Mouse (Mus musculus) embryo, embryonic 11.5 days (tissue): ENCODE results near the gene Fbxo34.
"Not testable (repeated sequence)": the region's sequence is repeated elsewhere in the genome, so short reads cannot be mapped to it uniquely, and the experiment has no call there.

ENCODE experiments used
- DNase-seq: peaks from one replicate; pipeline ENCODE4 v3.0.0-alpha.2; 2012; ENCODE audit warnings: low read depth, low spot score

Gene Fbxo34

DNA sequence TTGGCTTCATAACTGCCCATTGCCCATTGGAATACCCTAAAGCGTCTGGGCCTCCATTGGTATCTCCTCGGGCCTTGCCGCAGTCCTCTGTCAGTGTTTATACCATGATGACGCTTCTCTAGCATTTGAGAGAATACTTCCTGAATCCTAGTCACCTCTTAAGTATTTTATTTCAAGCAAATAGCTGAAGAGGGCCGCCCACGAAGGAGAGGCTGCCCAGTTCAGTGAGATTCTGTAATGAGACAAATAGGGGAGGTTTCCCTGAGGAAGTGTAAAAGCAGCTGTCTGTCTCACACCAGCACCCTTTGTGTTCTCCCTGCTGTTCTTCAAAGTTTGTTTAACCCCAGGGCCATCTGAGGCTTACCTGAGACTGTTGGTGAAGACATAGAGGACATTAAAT, 66.5 kb downstream of the Fbxo34 start:
- DNase-seq = no peak

DNA sequence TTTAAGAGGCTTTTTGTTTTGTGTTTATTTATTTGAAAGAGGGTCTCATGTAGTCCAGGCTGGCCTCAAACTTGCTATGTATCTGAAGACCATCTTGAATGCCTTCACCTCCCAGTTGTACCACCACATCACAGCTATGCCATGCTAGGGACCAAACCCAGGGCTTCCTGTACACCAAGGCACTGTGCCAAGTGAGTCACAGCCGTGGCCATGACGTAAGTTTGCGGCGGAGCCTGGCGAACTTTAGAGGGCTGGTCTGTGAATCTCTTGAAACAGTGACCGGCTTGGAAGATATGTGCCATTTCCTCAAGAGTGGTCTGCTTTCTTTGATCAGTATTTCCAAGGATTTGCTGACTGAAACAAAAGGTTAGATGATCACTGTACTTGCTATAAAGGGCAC, 68.4 kb downstream of the Fbxo34 start:
- DNase-seq = no peak

DNA sequence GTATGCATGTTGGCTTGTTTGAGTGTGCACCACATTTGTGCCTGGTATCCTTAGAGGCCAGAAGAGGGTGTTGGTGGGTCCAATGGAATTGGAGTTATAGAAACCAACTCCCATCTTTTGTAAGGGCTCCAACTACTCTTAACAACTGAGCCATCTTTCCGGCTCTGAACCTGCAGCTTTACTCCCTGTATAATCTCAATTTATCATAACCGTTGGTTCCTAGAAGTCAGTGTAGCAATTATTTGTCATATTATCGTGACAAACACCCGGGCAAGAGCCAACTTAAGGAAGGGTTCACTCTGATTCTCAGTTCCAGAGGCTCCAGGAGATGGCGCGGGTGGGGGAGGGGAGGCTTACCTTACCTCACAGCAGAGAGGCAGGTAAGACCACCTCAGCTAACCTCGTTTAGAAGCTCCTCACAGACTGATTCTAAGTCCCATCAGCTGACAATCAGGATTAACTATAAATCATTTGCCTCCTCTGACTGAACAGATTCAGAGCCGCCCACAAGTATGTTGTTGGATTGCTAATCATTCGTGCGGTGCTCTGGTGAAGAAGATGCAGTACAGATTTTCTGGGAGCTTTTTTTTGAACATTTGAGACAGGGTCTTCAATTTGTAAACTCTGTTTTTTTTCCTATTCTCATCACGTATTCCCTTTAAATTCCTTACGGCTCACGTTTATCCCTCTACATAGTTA, 70.7 kb downstream of the Fbxo34 start:
- no peak for DNase-seq

DNA sequence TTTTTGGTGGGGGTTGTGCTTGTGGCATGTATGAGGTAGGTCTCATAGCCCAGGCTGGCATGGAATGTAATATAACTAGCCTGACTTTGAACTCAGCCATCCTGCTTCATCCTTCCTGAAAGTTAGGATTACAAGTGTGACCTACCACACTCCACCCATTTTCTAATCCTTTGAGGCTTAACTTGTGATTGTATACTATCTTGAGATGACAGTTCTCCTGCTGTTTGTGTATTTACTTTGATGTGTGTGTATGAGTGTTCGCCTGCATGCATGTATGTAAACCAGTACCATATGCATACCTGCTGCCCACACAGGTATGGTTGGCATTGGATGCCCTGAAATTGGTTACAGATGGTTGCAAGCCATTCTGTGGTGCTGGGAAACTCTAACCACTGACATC, 71.4 kb downstream of the Fbxo34 start:
- DNase-seq = no peak

DNA sequence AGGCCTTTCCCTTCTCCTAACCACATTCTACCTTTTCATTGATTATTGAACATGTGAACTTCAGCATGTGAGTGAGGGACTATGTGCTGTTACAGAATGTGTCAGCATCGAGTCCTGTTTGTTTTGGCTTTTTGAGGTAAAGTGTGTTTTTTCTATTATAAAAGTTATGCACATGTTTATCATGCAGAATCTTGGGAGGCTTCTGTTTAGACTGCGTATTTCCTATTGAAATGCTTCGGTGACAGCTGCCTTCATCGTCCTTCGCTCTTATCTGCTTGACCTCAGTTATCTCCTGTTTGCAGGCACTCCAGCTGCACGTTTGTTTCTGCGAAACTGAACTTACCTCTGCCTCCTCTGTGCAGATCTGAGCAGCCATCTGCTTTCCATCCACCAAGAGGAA, 72.1 kb downstream of the Fbxo34 start:
- DNase-seq = no peak

DNA sequence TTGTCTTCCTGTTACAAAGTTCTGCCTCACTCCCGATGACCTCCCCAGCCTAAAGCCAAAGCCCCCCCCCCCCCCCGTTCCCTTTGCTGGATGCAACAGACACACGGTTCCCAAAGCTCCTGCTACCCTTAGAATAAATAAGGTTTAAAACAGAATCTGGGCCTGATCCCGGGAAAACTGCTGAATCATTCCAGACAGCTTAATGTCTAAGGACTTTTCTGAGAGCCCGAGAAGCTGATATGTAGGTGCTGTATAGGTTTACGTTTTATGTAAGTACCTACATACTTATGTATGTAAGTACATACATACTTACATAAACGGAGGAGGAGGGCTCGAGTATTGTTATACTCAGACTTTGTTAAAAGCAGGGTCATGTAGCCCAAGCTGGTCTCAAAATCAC, 75.2 kb downstream of the Fbxo34 start:
- DNase-seq = no peak

DNA sequence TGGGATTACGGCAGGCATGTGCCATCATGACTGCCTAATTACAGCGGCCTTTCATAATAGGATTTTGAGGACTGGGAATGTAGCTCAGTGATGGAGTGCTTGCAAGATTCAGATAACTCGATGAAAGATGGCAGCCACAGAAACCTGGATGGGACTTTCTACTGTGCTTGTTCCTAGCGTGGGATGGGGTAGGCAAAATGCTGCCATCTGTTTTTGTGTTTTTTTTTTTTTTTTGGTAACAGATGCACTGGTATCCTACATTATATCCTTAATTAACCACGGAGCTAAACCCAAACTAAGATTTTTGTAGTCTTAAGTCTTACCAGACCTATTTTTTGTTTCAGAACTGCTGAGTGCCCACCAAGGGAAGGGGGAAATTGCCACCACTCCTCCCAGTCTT, 75.6 kb downstream of the Fbxo34 start:
- no peak for DNase-seq

DNA sequence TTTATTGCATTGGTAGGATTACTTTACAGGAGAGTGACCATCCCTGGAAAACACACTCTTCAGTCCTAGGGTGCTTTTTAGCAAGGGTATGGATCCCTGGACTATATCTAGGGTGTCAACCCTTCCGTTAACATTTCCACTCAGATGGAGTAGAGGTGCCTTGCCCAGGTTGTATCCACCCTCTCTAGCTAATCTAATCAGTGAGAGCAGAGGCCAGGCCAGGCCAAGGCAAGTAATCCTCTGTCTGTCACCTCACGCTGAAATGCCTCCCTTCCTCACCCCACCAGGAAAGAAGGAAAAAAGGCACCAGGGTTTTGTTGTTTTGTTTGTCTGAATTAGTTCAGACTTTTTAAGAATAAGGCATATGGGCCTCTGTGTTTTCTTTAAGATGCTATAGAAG, 77.6 kb downstream of the Fbxo34 start:
- no peak for DNase-seq

DNA sequence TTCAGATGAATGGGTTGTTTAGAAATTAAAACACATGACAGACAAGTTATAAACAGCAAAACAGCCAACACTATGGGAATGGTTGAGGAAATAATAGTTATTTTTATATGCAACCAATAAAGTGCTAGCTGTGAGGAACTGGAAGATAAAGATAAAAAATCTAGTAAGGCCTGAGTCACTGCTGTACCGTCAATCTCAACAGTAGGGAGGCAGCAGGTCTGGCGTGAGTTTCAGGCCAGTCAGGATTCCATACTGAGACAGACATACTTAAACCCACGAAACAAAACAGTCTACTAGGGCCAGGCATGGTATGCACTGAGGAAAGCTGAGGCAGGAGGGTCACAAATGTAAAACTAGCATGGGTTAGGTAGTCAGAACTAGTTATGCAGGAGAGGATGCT, 78.1 kb downstream of the Fbxo34 start:
- no peak for DNase-seq

DNA sequence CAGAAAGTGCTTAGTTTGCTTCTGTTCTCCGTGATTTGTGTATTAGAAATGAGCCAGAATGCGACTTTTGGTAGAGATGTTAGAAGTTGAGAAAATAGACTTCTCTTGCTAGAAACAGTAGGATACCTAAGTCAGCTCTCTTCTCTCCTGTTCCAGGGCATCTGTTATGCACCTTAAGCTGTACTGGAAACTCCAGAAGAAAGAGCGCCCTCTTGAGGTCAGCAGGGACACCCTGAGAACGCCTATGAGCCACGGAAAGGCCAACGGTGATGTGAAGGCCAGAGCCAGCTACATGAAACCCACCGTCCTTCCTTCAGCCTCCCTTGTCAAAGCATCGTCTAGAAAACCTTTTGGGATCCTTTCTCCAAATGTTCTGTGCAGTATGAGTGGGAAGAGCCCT, 78.8 kb downstream of the Fbxo34 start:
- peak; percentile 61 for DNase-seq

DNA sequence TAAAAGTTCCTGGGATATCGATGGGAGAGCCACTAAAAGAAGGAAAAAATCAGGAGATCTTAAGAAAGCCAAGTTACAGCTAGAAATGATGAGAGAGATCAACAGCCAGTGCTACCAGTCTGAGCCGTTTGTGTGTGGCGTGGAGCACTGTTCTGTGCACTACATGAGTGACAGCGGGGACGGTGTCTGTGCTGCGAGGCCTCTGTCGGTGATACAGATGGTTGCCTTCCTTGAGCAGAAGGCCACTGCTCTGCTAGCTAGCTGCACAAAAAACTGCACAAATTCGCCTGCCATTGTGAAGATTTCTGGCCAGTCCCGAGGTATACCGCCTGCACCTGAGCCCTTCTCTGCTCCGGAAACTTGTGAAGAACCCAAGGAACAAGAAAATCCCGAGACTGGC, 79.4 kb downstream of the Fbxo34 start:
- not testable (repeated sequence) for DNase-seq

DNA sequence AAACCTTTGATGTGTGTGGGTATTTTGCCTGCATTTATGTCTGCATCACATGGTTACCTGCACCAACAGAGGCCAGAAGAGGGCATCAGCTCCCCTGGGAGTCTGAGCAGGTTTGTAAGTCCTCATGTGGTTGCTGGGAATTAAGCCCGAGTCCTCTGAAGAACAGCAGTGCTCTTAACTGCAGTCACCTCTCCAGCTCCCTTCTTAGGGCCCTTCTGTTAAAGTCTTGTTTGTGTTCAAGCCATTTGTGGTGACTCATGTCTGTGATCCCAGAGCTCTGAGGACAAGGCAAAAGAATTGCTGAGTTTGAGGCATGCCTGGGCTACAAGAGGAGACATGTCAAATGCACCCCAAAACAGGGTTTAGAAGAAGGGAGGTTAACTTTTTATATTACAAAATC, 82.3 kb downstream of the Fbxo34 start:
- no peak for DNase-seq

DNA sequence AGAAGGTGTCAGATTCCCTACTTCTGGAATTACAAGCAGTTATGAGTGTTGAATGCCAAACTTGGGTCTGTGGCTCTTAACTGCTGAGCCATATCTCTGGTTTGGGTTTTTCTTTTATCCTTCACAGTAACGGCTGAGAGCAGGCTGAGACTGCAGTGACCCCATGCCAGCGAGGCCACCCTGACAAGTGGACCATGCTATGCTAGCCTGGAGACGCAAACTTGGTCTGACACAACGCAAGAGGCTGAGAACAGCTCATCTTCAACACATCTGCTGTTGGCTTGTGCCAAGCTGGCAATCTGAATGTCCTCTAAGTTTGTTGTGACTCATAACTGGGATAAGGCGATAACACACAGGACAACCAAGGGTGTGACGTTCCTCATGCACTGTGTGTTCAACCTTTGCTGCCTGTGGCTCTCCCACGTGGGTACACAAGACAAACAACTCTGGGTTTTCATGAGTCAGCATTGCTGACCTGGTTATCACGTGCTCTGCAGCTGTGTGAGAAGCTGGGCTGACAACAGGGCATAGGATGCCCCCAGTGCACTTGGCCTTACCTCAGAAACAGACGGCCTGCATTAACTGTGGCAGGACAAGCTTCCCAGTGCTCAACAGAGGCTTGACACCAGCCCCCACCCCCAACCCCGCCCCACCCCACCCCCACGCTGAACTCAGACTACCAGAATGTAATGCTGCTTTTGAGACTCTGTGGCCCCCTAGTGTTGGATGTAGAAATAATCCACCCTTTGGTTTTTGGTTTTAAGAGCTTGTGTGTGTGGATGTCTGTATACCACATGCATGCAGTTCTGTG, 83.3 kb downstream of the Fbxo34 start:
- DNase-seq = peak; percentile 29

DNA sequence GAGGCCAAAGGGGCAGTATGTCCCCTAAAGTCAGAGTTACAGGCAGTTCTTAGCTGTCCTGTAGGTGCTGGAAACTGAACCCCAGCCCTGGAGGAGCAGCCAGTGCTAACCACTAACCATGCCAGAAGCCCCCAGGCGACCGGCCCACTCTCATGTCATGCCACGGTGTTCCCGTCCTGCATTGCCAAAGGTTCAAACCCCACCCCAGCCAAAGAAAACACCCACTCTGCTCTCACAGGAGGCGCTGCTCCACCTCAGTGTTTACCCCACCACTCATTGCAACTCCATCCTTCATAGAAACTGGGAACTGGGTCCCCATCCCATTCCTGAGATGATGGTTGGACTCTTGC, 83.9 kb downstream of the Fbxo34 start:
- DNase-seq = no peak

DNA sequence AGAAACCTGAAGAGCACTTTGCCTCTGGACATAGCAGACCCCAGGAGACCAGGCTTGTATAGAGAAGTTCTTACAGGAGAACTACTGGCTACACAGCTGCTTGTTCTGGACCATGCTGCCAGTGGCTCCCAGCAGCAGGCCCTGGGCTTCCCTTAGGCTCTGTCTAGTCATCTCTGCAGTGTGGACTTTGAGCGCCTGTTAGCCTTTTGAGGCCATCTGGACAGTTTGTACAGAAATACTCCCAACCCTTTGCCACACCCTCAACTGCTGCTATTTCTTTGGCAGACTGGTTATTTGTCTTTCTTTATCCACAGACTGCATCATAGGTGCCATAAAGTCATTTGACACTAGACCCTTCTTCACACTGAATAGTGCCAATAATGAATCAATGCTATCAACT, 84.9 kb downstream of the Fbxo34 start:
- DNase-seq = no peak

DNA sequence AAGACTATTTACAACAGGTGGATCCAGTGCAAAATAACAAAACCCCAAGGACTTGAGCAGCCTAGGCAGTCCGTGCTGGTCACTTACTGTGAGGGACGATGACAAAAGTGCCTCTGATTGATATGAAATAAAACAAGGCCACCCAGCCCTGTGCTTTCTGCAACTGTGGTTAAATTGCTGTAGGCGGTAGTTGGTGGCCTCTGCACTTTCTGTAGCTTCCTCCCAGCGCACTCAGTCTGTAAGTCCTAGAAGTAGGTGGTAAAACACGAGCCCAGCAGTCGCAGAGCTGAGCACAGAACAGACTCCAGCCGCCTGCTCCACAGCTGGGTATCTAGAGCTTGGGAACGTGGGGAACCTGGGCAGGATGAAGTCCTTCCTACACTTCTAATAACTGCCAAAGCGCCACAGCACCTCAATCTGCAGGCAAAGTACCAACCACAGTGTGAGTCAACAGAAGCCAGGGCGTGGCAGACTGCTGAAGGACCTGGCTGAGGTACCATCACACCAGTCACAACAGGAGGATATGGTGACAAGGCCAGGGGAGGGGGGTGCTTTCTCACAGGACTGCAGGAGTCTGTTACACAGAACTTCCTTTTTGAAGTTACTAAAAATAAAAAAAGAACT, 91.2 kb downstream of the Fbxo34 start:
- no peak for DNase-seq

DNA sequence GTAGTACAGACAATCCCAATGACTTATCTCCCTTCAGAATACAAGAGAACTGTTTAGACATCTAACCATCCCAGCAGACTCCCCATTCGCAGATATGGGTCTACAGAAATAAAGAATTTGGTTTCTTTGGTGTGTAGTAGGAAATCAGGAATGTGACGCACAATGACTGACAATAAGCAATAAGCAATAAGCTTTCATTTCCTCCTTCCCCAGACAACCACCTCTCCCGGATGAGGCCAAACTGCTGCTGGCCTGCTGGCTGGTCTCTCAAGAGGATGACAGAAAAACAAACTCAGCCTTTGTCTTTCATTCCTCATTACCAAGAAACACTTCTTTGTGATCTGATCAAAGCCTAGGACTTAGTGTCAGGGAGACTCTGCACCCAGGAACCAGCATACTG, 92.1 kb downstream of the Fbxo34 start:
- no peak for DNase-seq

DNA sequence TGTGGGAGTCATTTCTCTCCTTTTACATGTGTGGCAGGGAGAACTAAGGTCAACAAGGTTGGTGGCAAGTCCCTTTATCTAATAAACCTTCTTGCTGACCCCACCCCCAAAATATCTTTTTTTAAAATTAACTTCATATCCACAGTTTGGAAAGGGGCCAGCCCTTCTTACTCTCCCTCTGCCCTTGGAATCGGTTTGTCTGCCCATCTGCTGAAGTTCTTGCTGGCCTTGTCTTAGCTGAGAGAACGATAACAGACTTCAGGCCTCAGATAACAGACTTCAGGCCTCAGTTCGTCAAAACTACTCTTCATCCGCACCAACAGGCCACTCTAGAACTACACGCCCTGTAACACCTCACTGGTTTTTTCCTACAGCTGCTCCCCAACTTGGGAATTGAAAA, 94.1 kb downstream of the Fbxo34 start:
- DNase-seq = no peak

DNA sequence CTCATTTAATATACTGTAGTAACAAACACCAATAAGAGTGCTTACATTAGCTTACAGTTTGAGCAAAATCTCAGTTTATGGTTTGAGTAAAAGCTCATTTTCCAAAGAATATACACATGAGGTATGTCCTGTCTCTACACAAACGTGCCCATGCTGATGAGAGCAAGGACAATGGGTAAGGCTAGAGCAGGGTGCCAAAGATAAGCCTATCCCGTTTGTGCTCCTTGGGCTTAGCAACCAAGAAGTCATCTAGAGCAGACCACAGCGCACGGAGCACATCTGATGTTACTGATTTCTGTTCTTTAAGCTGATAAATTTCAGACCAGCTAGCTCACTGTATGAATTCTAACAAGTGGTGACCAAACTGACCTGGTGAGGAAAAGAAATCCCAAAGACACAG, 94.7 kb downstream of the Fbxo34 start:
- no peak for DNase-seq

DNA sequence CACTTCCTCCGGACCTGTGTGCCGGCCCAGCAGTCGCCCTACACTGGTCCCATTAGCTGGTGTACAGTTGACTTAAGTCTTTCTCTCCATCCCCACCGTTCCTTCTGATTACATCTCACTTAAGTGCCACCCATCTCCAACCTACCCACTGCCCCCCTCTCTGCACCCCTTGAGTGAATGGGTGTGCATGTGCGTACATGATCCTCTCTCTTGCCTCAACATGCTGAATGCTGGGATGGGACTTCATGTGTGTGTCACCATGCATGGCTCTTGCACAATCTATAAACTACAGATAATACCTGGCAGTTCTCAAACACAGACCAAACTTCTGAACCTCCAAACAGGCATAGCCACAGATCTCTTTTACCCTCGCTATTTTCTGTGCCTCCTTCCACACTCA, 101.4 kb downstream of the Fbxo34 start:
- DNase-seq = no peak

DNA sequence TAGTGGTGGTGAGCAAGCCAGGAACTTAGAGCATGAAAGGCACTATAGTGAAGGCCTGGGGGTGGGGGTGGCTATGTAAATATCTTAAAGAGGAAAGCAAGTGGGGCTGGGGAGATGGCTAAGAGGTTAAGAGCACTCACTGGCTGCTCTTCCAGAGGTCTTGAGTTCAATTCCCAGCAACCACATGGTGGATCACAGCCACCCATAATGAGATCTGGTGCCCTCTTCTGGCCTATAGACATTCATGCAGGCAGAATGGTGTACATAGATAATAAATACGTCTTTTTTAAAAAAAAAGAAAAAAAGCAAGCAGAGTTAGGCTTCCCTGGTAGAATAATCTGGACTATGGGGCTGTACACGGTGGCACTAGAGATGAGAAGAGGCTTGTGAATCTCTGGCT, 103.2 kb downstream of the Fbxo34 start:
- DNase-seq = no peak

DNA sequence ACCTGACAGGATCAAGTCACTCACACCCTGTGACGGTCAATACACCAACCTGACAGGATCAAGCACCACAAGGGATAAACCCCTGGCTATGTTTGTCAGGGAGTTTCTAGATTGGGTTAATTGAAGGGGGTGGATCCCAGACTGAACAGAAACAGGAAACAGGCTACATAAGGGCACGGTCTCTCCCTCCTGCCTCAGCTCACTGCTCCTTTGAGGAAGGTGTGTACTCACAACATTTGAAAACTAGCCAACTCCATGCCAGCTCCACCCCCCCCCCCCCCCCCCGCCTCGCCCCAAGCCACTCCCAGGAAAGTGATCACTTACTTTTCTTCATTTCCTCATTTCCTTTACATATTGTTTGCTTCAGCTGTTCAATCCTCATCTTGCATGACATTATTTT, 104.0 kb downstream of the Fbxo34 start:
- DNase-seq = no peak

DNA sequence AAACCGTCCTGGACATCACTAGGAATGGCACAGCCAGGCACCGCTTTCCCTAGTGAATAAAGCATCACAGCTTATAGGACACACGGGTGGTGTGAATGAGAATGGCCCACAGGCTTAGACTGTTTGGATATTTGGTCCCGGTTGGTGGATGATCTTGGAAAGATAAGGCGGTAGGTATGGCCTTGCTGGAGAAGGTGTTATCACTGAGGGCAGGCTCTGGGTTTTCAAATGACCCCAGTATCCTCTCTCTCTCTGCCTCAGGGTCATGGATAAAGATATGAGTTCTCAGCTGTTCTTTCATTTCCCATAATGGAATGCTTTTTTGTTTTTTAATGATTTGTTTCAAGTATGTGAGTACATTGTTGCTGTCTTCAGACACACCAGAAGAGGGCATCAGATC, 105.0 kb downstream of the Fbxo34 start:
- DNase-seq = no peak
